In genomic region chr1:24367570-24368517, GRCm38 (mm10) we compare ENCODE assay signal across 8 mouse cellular contexts.
DNase-seq lines count a peak whose midpoint lies in the region; TF ChIP-seq lines count a peak whose summit lies in the region.

No protein-coding gene starts in this region.

- TF ChIP-seq RAD21 in CH12.LX (IDR thresholded peaks at IDR 0.05; ENCODE audit: low read depth, low read length), result peak; percentile 81

- no peak overlapping the region for H3K9ac ChIP-seq in CH12.LX (ENCODE audit: insufficient read depth, low read depth)

- 55% methylated on average over 19 of the region's 19 CpGs for WGBS in heart, embryonic 10.5 days

- no peak overlapping the region for H3K27ac ChIP-seq in heart, embryonic 10.5 days
- H3K27ac ChIP-seq in CH12.LX (ENCODE audit: insufficient read depth, low read depth), result no peak overlapping the region

- dilution Hi-C loops in CH12.LX (cut with MboI; ENCODE audit: extremely low pct_ligation_motif_present, extremely low pct_unique_long_range_greater_than_20kb, low sequenced_read_pairs), result no loop called here

- H3K9me3 ChIP-seq in heart, embryonic 10.5 days, result no peaks in the 10 kb centered on the region
- no peaks in the 10 kb centered on the region for H3K9me3 ChIP-seq in CH12.LX (replicated peaks; ENCODE audit: low read length)

- no peaks in the 10 kb centered on the region for H3K4me1 ChIP-seq in heart, embryonic 10.5 days
- H3K4me1 ChIP-seq in CH12.LX (ENCODE audit: control insufficient read depth in 1 of 2, insufficient read depth in 2 of 2), result no peaks in the 10 kb centered on the region

- DNase-seq in heart, postnatal 10 days, result peak; percentile 35 to 61
- no peak for DNase-seq in heart, embryonic 10.5 days (ENCODE audit: low spot score)
- DNase-seq in CH12.LX (ENCODE audit: extremely low read depth), result peak; percentile 35
- DNase-seq in cerebellum, adult 11 months, result peak; percentile 16
- peak; percentile 43 for DNase-seq in forelimb bud, embryonic 11.5 days (ENCODE audit: low read depth, low spot score)
- DNase-seq in layer of hippocampus, postnatal 25 days (ENCODE audit: extremely low spot score in 1 of 2, low spot score in 1 of 2), result peak; percentile 31 to 70
- peak; percentile 78 for DNase-seq in retina, embryonic 14.5 days (ENCODE audit: low spot score)
- DNase-seq in thymus, adult 18-20 months, result no peak

- in situ Hi-C loops in CH12.LX (cut with MboI; ENCODE audit: low pct_ligation_motif_present, low pct_unique_long_range_greater_than_20kb, low sequenced_read_pairs), result no loop called here

- intact Hi-C loops in heart, postnatal 10 days (cut with DNase I), result loop anchor here (5.0 kb wide), 1 partner anchor 1249 kb away; no protein-coding TSS in a partner anchor

- no peaks in the 10 kb centered on the region for H3K79me2 ChIP-seq in CH12.LX (replicated peaks; ENCODE audit: control insufficient read depth, extremely low read depth, insufficient read depth, poor library complexity, severe bottlenecking)

- H3K4me3 ChIP-seq in heart, embryonic 10.5 days, result no peak overlapping the region
- H3K4me3 ChIP-seq in CH12.LX (replicated peaks in 1 of 3; ENCODE audit: low read depth in 2 of 3, low read length in 2 of 3, poor library complexity in 1 of 3), result no peak overlapping the region

- TF ChIP-seq POLR2A in CH12.LX (IDR thresholded peaks at IDR 0.05; ENCODE audit: low read depth, low read length), result no peak

- TF ChIP-seq EP300 in CH12.LX (IDR thresholded peaks at IDR 0.05; ENCODE audit: low read length), result no peak

- peak; percentile 38 to 84; a peak in 3 of 4 replicates for TF ChIP-seq CTCF in CH12.LX (conservative IDR thresholded peaks at IDR 0.05 in 1 of 2, IDR thresholded peaks at IDR 0.05 in 1 of 2; ENCODE audit: low read depth in 2 of 2, low read length in 2 of 2)

- H3K4me2 ChIP-seq in CH12.LX (ENCODE audit: insufficient read depth, low read depth, poor library complexity, severe bottlenecking), result no peak overlapping the region

- H3K36me3 ChIP-seq in heart, embryonic 10.5 days, result no peaks in the 10 kb centered on the region
- H3K36me3 ChIP-seq in CH12.LX (replicated peaks in 1 of 2; ENCODE audit: control insufficient read depth in 1 of 2, insufficient read depth in 1 of 2, low read length in 1 of 2), result no peaks in the 10 kb centered on the region

- no peaks in the 10 kb centered on the region for H3K27me3 ChIP-seq in heart, embryonic 10.5 days (ENCODE audit: insufficient read depth, poor library complexity, severe bottlenecking)
- H3K27me3 ChIP-seq in CH12.LX (replicated peaks), result no peaks in the 10 kb centered on the region

TF ChIP-seq in CH12.LX, 34 proteins besides CTCF, POLR2A, EP300 and RAD21:
- TF ChIP-seq SMC3 (IDR thresholded peaks at IDR 0.05; ENCODE audit: low read depth, low read length) (peak; percentile 37; the same call in 1 of the 2 replicates), TBP (conservative IDR thresholded peaks at IDR 0.05; ENCODE audit: low read depth, low read length) (no peak), CHD1 (IDR thresholded peaks at IDR 0.05; ENCODE audit: low read depth, low read length) (peak; percentile 36; the same call in 1 of the 2 replicates), ZNF384 (IDR thresholded peaks at IDR 0.05; ENCODE audit: low read depth, low read length) (peak; percentile 97), ZKSCAN1 (IDR thresholded peaks at IDR 0.05; ENCODE audit: borderline replicate concordance, low read depth, low read length) (no peak), ZC3H11A (IDR thresholded peaks at IDR 0.05; ENCODE audit: low read depth, low read length) (0 out of 2 replicates have a peak, but pooled peaks have one; percentile 2), IRF4 (IDR thresholded peaks at IDR 0.05; ENCODE audit: low read depth, low read length) (0 out of 2 replicates have a peak, but pooled peaks have one; percentile 9), NELFE (IDR thresholded peaks at IDR 0.05; ENCODE audit: low read depth, low read length) (peak; percentile 31; the same call in 1 of the 2 replicates)

Comparison
In these comparisons a context has a peak if more than half of its experiments do, and no peak if none do; other contexts are left out.
1. DNase-seq: peak in heart, postnatal 10 days (2 of 2), CH12.LX (single experiment), cerebellum, adult 11 months (single experiment), forelimb bud, embryonic 11.5 days (single experiment), layer of hippocampus, postnatal 25 days (2 of 2) and retina, embryonic 14.5 days (single experiment); none in heart, embryonic 10.5 days (single experiment) and thymus, adult 18-20 months (0 of 2).